Mouse (Mus musculus): ENCODE measurements at regions not wholly inside any gene's neighbourhood (a gene's known extent, or its start where the extent isn't known, plus 50 kb on each side); places are given as distances from the start of the nearest gene placed in this dataset.

DNA sequence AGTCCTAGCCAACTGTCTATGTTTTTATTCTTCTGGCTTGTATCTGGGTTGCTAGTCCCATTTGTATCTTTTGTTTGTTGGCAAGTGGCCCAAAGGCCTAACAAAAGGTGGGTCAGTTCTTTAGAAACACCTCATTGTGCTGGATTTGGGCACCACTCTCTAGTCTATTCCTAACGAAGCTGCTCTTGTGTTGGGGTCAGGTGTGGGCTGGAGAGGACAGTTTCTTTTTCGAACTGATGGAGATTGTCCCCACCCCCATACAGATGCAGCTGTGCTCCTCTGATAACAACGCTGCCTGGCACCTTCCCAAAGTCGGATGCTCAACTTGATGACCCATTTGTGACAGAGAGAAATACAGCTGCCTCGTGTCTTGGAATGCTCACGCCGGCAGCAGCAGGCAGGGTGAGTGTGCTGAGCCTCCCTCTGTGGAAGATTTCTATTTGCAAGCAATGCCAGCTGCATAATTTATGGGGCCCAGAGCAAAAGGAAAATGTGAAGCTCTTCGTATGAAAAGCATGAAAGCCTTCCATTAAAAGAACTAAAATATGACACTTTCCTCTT is 342.5 kb downstream of the Dmrt2 start:
- Histone ChIP-seq H3K4me2 (ENCODE audit: low read length) (no peak overlapping the region), H3K27me3 (ENCODE audit: insufficient read depth, low read length) (no peaks in the 10 kb centered on the region), H3K4me1 (replicated peaks; ENCODE audit: insufficient read depth, low read length) (no peaks in the 10 kb centered on the region), H3K9me3 (replicated peaks; ENCODE audit: low read length) (no peaks in the 10 kb centered on the region), H3K27ac (no peak overlapping the region), H3K4me3 (replicated peaks; ENCODE audit: low read depth, low read length) (no peak overlapping the region), H3K36me3 (ENCODE audit: insufficient read depth, low read length) (no peaks in the 10 kb centered on the region), H3K9ac (ENCODE audit: low read depth, low read length) (no peak overlapping the region)
- no peak for TF ChIP-seq CTCF (IDR thresholded peaks at IDR 0.05; ENCODE audit: low read depth)
- DNase-seq (ENCODE audit: low spot score) (peak; percentile 47), ATAC-seq (replicated peaks; ENCODE audit: low FRiP score, low read depth) (no peak)
- 23% methylated on average over 8 of the region's 8 CpGs for WGBS

GRCm38 (mm10) chr19:26021141-26021540 is 348.9 kb downstream of the Dmrt2 start:
- Histone ChIP-seq H3K27me3 (ENCODE audit: insufficient read depth, low read length) (no peaks in the 10 kb centered on the region), H3K9me3 (replicated peaks; ENCODE audit: low read length) (no peaks in the 10 kb centered on the region), H3K36me3 (ENCODE audit: insufficient read depth, low read length) (no peaks in the 10 kb centered on the region), H3K27ac (no peak overlapping the region), H3K4me3 (replicated peaks; ENCODE audit: low read depth, low read length) (no peak overlapping the region), H3K9ac (ENCODE audit: low read depth, low read length) (no peak overlapping the region), H3K4me2 (ENCODE audit: low read length) (no peak overlapping the region), H3K4me1 (replicated peaks; ENCODE audit: insufficient read depth, low read length) (no peaks in the 10 kb centered on the region)
- ATAC-seq (replicated peaks; ENCODE audit: low FRiP score, low read depth) (no peak), DNase-seq (ENCODE audit: low spot score) (peak; percentile 66)
- no peak for TF ChIP-seq CTCF (IDR thresholded peaks at IDR 0.05; ENCODE audit: low read depth)
- WGBS, result 38% methylated on average over 7 of the region's 7 CpGs

DNA sequence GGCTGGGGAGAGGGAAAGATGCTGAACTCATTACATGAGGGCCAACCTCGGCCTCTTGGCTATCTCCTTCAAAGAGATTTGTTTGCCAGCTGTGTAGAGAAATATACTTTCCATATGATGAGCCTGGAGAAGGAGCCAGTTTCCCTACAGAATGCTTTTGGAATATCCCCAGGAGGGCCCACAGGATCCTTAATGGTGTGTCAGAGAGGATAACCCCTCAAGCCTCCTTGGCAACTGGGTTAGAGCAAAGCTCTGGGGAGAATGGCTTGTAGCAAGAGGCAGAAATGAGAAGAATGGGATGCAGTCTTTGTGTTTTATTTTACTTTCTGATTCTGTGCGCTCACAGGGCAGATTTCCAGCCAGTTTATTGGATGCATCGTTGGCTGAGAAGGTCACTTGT is 353.9 kb downstream of the Dmrt2 start:
- Histone ChIP-seq H3K36me3 (ENCODE audit: insufficient read depth, low read length) (no peaks in the 10 kb centered on the region), H3K27me3 (ENCODE audit: insufficient read depth, low read length) (no peaks in the 10 kb centered on the region), H3K9ac (ENCODE audit: low read depth, low read length) (no peak overlapping the region), H3K27ac (no peak overlapping the region), H3K4me2 (ENCODE audit: low read length) (no peak overlapping the region), H3K4me3 (replicated peaks; ENCODE audit: low read depth, low read length) (no peak overlapping the region), H3K4me1 (replicated peaks; ENCODE audit: insufficient read depth, low read length) (no peaks in the 10 kb centered on the region), H3K9me3 (replicated peaks; ENCODE audit: low read length) (no peaks in the 10 kb centered on the region)
- DNase-seq (ENCODE audit: low spot score), result no peak
- no peak for ATAC-seq (replicated peaks; ENCODE audit: low FRiP score, low read depth)
- WGBS, result 66% methylated on average over 3 of the region's 3 CpGs
- no peak for TF ChIP-seq CTCF (IDR thresholded peaks at IDR 0.05; ENCODE audit: low read depth)

DNA sequence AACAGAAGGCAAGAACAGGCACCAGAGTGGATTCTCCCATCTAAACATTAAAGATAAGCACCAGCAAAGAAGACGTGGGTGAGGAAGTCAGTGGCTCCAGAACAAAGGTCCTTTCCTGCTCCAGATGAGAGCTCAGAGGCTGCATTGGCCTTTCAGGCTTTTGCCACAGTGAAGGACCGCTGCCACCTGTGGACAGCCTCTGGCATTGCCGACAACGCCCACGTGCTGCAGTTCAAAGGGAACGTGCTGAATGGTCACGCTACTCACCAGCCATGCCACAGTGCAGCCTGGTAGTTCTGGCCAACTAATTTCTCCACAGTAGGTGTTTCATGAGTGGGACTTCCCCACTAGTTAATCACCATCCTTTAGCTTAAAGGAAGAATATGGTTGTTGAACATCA is 365.1 kb downstream of the Dmrt2 start:
- H3K27ac ChIP-seq, result no peak overlapping the region
- H3K4me3 ChIP-seq (replicated peaks; ENCODE audit: low read depth, low read length), result no peak overlapping the region
- no peaks in the 10 kb centered on the region for H3K4me1 ChIP-seq (replicated peaks; ENCODE audit: insufficient read depth, low read length)
- H3K9ac ChIP-seq (ENCODE audit: low read depth, low read length), result no peak overlapping the region
- peak; percentile 81 for TF ChIP-seq CTCF (IDR thresholded peaks at IDR 0.05; ENCODE audit: low read depth)
- ATAC-seq (replicated peaks; ENCODE audit: low FRiP score, low read depth), result peak; percentile 74
- no peaks in the 10 kb centered on the region for H3K36me3 ChIP-seq (ENCODE audit: insufficient read depth, low read length)
- H3K4me2 ChIP-seq (ENCODE audit: low read length), result no peak overlapping the region
- H3K9me3 ChIP-seq (replicated peaks; ENCODE audit: low read length), result no peaks in the 10 kb centered on the region
- peak; percentile 73 for DNase-seq (ENCODE audit: low spot score)
- WGBS, result 5% methylated on average over 7 of the region's 7 CpGs
- H3K27me3 ChIP-seq (ENCODE audit: insufficient read depth, low read length), result no peaks in the 10 kb centered on the region

GRCm38 (mm10) chr19:26051478-26052215 is 379.4 kb downstream of the Dmrt2 start:
- Histone ChIP-seq H3K4me1 (replicated peaks; ENCODE audit: insufficient read depth, low read length) (no peaks in the 10 kb centered on the region), H3K4me3 (replicated peaks; ENCODE audit: low read depth, low read length) (no peak overlapping the region), H3K27ac (no peak overlapping the region), H3K36me3 (ENCODE audit: insufficient read depth, low read length) (no peaks in the 10 kb centered on the region), H3K27me3 (ENCODE audit: insufficient read depth, low read length) (no peaks in the 10 kb centered on the region), H3K9ac (ENCODE audit: low read depth, low read length) (no peak overlapping the region), H3K9me3 (replicated peaks; ENCODE audit: low read length) (no peaks in the 10 kb centered on the region), H3K4me2 (ENCODE audit: low read length) (no peak overlapping the region)
- ATAC-seq (replicated peaks; ENCODE audit: low FRiP score, low read depth) (no peak), DNase-seq (ENCODE audit: low spot score) (no peak)
- TF ChIP-seq CTCF (IDR thresholded peaks at IDR 0.05; ENCODE audit: low read depth), result no peak
- 59% methylated on average over 9 of the region's 9 CpGs for WGBS

DNA sequence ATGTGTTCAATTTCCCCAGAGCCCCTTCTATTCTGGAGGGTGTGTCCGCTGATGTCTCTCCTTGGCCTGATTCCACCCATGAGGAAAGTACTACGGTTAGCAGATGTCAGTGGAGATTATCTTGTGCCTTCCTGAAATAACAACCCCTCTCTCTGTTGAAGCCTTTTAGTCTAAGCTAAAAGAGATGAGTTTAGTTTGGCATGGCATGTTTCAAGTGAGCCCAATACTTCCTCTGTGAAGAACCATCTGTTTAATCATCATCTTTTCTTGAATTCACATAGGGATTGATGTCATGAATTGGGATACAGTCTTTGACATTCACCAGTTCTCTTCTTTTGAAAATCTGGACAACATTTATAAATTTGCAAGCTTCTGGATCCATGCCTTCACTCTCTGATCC is 387.5 kb downstream of the Dmrt2 start:
- no peak overlapping the region for H3K4me2 ChIP-seq (ENCODE audit: low read length)
- no peak overlapping the region for H3K9ac ChIP-seq (ENCODE audit: low read depth, low read length)

More for the DNA sequence above, 387.5 kb downstream of the Dmrt2 start:
- Histone ChIP-seq H3K36me3 (ENCODE audit: insufficient read depth, low read length) (no peaks in the 10 kb centered on the region), H3K27ac (no peak overlapping the region), H3K4me3 (replicated peaks; ENCODE audit: low read depth, low read length) (no peak overlapping the region), H3K27me3 (ENCODE audit: insufficient read depth, low read length) (no peaks in the 10 kb centered on the region), H3K4me1 (replicated peaks; ENCODE audit: insufficient read depth, low read length) (no peaks in the 10 kb centered on the region), H3K9me3 (replicated peaks; ENCODE audit: low read length) (no peaks in the 10 kb centered on the region)
- DNase-seq (ENCODE audit: low spot score) (no peak), ATAC-seq (replicated peaks; ENCODE audit: low FRiP score, low read depth) (no peak)
- no peak for TF ChIP-seq CTCF (IDR thresholded peaks at IDR 0.05; ENCODE audit: low read depth)
- WGBS, result 81% methylated on average over 2 of the region's 2 CpGs

Measured in kidney, postnatal 0 days (tissue).